Mouse (Mus musculus) kidney, embryonic 14.5 days (tissue): Measurements from ENCODE around the gene Il5ra. TPM values are rescaled to one million over a fixed set of nuclear protein-coding genes. Genes with fewer than 3 reads are reported as not detected.

ENCODE experiments used
- ATAC-seq: fragments of 200-750 bp; cut with Nextera tagmentation; 2 replicates; pipeline ENCODE4 v1.8.0; 2017; ENCODE audit warnings: moderate number of reproducible peaks, mild to moderate bottlenecking, moderate TSS enrichment, moderate library complexity; ENCODE audit not compliant: low FRiP score, low TSS enrichment
- H3K27ac ChIP-seq: fragments of 300-500 bp; sonication (generic); 2 replicates; pipeline ENCODE4 v1.5.1; 2014; ENCODE audit warnings: low read depth, mild to moderate bottlenecking, low read length, moderate library complexity, mixed read lengths
- H3K27me3 ChIP-seq: fragments of 300-500 bp; sonication (generic); 2 replicates; pipeline ENCODE4 v1.6.1; 2014; ENCODE audit warnings: mild to moderate bottlenecking, low read length; ENCODE audit not compliant: control insufficient read depth, insufficient read depth
- H3K36me3 ChIP-seq: fragments of 300-500 bp; sonication (generic); 2 replicates; pipeline ENCODE4 v1.6.1; 2014; ENCODE audit warnings: low read length, mixed read lengths; ENCODE audit not compliant: control insufficient read depth, insufficient read depth
- H3K4me1 ChIP-seq: fragments of 300-500 bp; sonication (generic); 2 replicates; pipeline ENCODE4 v1.6.1; 2014; ENCODE audit warnings: low read length, mixed read lengths; ENCODE audit not compliant: control insufficient read depth, insufficient read depth
- H3K4me2 ChIP-seq: fragments of 300-500 bp; sonication (generic); replicated peaks from 2 replicates; pipeline ENCODE4 v1.6.1; 2014; ENCODE audit warnings: low read depth, mild to moderate bottlenecking, low read length
- H3K4me3 ChIP-seq: fragments of 300-500 bp; sonication (generic); 2 replicates; pipeline ENCODE4 v1.5.1; 2014; ENCODE audit warnings: mild to moderate bottlenecking, low read length
- H3K9ac ChIP-seq: fragments of 300-500 bp; sonication (generic); 2 replicates; pipeline ENCODE4 v1.6.1; 2014; ENCODE audit warnings: low read depth, mild to moderate bottlenecking, low read length, moderate library complexity
- H3K9me3 ChIP-seq: fragments of 300-500 bp; sonication (generic); 2 replicates; pipeline ENCODE4 v1.6.1; 2016; ENCODE audit warnings: low read length; ENCODE audit not compliant: control insufficient read depth
- WGBS: fragments of 180-500 bp; shearing (Covaris S2); extraction: QIAGEN DNeasy Blood & Tissue Kit; methylation state at CpG from one replicate; pipeline ENCODE4 v1.1.7; 2014; 5-methylcytosine and 5-hydroxymethylcytosine counted together
- polyA plus RNA-seq: library from polyadenylated mRNA; unstranded; fragments of >200 nt; fragmentation: Nextera tagmentation; extraction: Ambion mirVana; gene quantifications from 2 replicates; pipeline ENCODE4 v1.2.1, GENCODE M21; 2014

Gene Il5ra
- polyA plus RNA-seq, 1 experiment from 2014 or later: not detected

GRCm38 (mm10) chr6:106768640-106769289 is 19.9 kb upstream of the Il5ra start, which contains the start of gene Trnt1:
Gene Trnt1 (plus strand): TSS chr6:106769120.
- peak; percentile 100 for ATAC-seq
- peaks cover 7% of the 10 kb centered on the region; the same call in 1 of the 2 replicates for H3K4me1 ChIP-seq
- no peak within 1 kb of the TSS for H3K27ac ChIP-seq
- no peaks in the 10 kb centered on the region for H3K9me3 ChIP-seq
- peak within 1 kb of the TSS; percentile 89 for H3K4me3 ChIP-seq
- H3K9ac ChIP-seq: peak within 1 kb of the TSS; percentile 68
- H3K36me3 ChIP-seq: peaks cover 21% of the 10 kb centered on the region
- no peaks in the 10 kb centered on the region for H3K27me3 ChIP-seq
- 9% methylated on average over 34 of the region's 35 CpGs for WGBS
- peak within 1 kb of the TSS; percentile 88 for H3K4me2 ChIP-seq

GRCm38 (mm10) chr6:106766774-106767173 is 17.9 kb upstream of the Il5ra start:
- Histone ChIP-seq H3K9me3 (no peaks in the 10 kb centered on the region), H3K4me1 (peaks cover 7% of the 10 kb centered on the region; the same call in 1 of the 2 replicates), H3K27ac (no peak overlapping the region), H3K36me3 (peaks cover 5% of the 10 kb centered on the region; the same call in 1 of the 2 replicates), H3K4me3 (no peak overlapping the region), H3K27me3 (no peaks in the 10 kb centered on the region), H3K9ac (no peak overlapping the region), H3K4me2 (no peak overlapping the region)
- no peak for ATAC-seq
- WGBS: 84% methylated on average over 4 of the region's 4 CpGs

- H3K9me3 ChIP-seq: no peaks in the 10 kb centered on the region
- H3K27me3 ChIP-seq: no peaks in the 10 kb centered on the region
- H3K4me3 ChIP-seq: no peak overlapping the region
- H3K36me3 ChIP-seq: no peaks in the 10 kb centered on the region
- no peak overlapping the region for H3K9ac ChIP-seq
- 81% methylated on average over 1 of the region's 1 CpGs for WGBS
- no peak overlapping the region for H3K27ac ChIP-seq
- peaks cover 7% of the 10 kb centered on the region; the same call in 1 of the 2 replicates for H3K4me1 ChIP-seq
- no peak for ATAC-seq
- no peak overlapping the region for H3K4me2 ChIP-seq
Measured at GRCm38 (mm10) chr6:106765892-106766291, 17.1 kb upstream of the Il5ra start.

GRCm38 (mm10) chr6:106761486-106761885 is 12.6 kb upstream of the Il5ra start:
- Histone ChIP-seq H3K36me3 (no peaks in the 10 kb centered on the region), H3K4me3 (no peak overlapping the region), H3K9me3 (no peaks in the 10 kb centered on the region), H3K4me2 (no peak overlapping the region), H3K27ac (no peak overlapping the region), H3K27me3 (no peaks in the 10 kb centered on the region), H3K9ac (no peak overlapping the region), H3K4me1 (no peaks in the 10 kb centered on the region)
- WGBS: 84% methylated on average over 1 of the region's 1 CpGs
- ATAC-seq: no peak

- H3K9me3 ChIP-seq: no peaks in the 10 kb centered on the region
- no peak overlapping the region for H3K9ac ChIP-seq
- H3K36me3 ChIP-seq: no peaks in the 10 kb centered on the region
- H3K27ac ChIP-seq: no peak overlapping the region
- no peak overlapping the region for H3K4me2 ChIP-seq
- no peak overlapping the region for H3K4me3 ChIP-seq
- 87% methylated on average over 3 of the region's 3 CpGs for WGBS
- no peak for ATAC-seq
- no peaks in the 10 kb centered on the region for H3K27me3 ChIP-seq
- no peaks in the 10 kb centered on the region for H3K4me1 ChIP-seq
Measured at GRCm38 (mm10) chr6:106760473-106761218, 11.8 kb upstream of the Il5ra start.

- H3K27me3 ChIP-seq: no peaks in the 10 kb centered on the region
- H3K9ac ChIP-seq: no peak overlapping the region
- H3K36me3 ChIP-seq: no peaks in the 10 kb centered on the region
- H3K4me1 ChIP-seq: no peaks in the 10 kb centered on the region
- no peak overlapping the region for H3K4me2 ChIP-seq
- no peaks in the 10 kb centered on the region for H3K9me3 ChIP-seq
- 91% methylated on average over 3 of the region's 3 CpGs for WGBS
- H3K27ac ChIP-seq: no peak overlapping the region
- H3K4me3 ChIP-seq: no peak overlapping the region
- no peak for ATAC-seq
Measured at GRCm38 (mm10) chr6:106758299-106758698, 9.5 kb upstream of the Il5ra start.

GRCm38 (mm10) chr6:106750291-106750690 is 1.5 kb upstream of the Il5ra start:
- no peak overlapping the region for H3K4me3 ChIP-seq
- H3K36me3 ChIP-seq: no peaks in the 10 kb centered on the region
- no peak overlapping the region for H3K9ac ChIP-seq
- 87% methylated on average over 7 of the region's 7 CpGs for WGBS
- H3K27ac ChIP-seq: no peak overlapping the region
- no peak overlapping the region for H3K4me2 ChIP-seq
- no peaks in the 10 kb centered on the region for H3K4me1 ChIP-seq
- no peak for ATAC-seq
- no peaks in the 10 kb centered on the region for H3K9me3 ChIP-seq
- H3K27me3 ChIP-seq: no peaks in the 10 kb centered on the region

DNA sequence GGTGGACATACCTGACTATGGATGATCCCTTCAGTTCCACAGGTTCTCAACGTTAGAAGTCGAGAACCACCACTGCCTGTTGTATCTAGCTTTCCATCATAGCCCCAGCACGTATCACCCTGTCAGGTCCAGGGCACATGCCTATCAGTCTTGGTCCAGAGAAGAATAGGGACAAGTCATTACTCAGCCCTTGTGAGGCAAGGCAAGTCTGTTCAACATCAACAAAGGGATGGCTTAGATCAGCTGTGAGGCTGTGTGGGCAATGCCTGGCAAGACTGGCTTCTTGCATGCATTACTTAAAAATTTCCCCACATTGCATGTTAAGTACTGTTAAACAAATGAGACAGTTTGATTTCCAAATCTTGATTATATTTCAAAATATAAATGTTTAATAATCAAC is 1.0 kb downstream of the Il5ra start:
- no peaks in the 10 kb centered on the region for H3K4me1 ChIP-seq
- H3K27ac ChIP-seq: no peak overlapping the region
- H3K4me3 ChIP-seq: no peak overlapping the region
- H3K4me2 ChIP-seq: no peak overlapping the region
- no peaks in the 10 kb centered on the region for H3K9me3 ChIP-seq
- ATAC-seq: no peak
- no peaks in the 10 kb centered on the region for H3K36me3 ChIP-seq
- H3K27me3 ChIP-seq: no peaks in the 10 kb centered on the region
- whole genome bisulfite sequencing: 80% methylated on average over 3 of the region's 3 CpGs
- no peak overlapping the region for H3K9ac ChIP-seq

DNA sequence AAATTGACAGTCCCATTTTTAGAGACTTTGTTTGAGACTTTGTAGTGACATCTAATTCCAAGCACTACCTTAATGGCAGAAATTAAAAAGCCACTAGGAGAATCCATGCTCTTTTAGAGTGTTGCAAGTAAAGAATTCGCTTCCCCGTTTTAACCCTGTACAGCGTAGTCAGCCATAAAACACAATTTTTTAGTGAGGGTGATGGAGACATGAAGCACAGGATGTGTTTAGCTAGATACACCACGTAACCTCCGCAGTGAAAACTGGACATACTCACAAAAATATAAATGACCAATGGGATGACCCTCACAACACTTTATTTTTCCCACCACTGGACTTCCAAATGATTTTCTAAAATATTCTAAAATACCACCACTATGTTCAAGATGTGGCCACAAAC is 1.6 kb downstream of the Il5ra start:
- ATAC-seq: no peak
- no peak overlapping the region for H3K4me2 ChIP-seq
- no peaks in the 10 kb centered on the region for H3K27me3 ChIP-seq
- no peaks in the 10 kb centered on the region for H3K4me1 ChIP-seq
- H3K9ac ChIP-seq: no peak overlapping the region
- no peak overlapping the region for H3K4me3 ChIP-seq
- H3K36me3 ChIP-seq: no peaks in the 10 kb centered on the region
- WGBS: 91% methylated on average over 5 of the region's 5 CpGs
- H3K9me3 ChIP-seq: no peaks in the 10 kb centered on the region
- H3K27ac ChIP-seq: no peak overlapping the region
